Mouse (Mus musculus) brown adipose tissue, adult 24 weeks (tissue): ENCODE measurements at regions not wholly inside any gene's neighbourhood (a gene's known extent, or its start where the extent isn't known, plus 50 kb on each side); places are given as distances from the start of the nearest gene placed in this dataset.

Experiments used
- H3K27ac ChIP-seq: fragments of 200-500 bp; replicated peaks from 2 replicates; pipeline ENCODE4 v1.5.1; 2012; ENCODE audit warnings: low read depth, mild to moderate bottlenecking, low read length
- H3K4me1 ChIP-seq: fragments of 200-500 bp; 2 replicates; pipeline ENCODE4 v1.6.1; 2012; ENCODE audit warnings: low read length, mixed read lengths; ENCODE audit not compliant: control insufficient read depth, insufficient read depth, insufficient read length
- H3K4me3 ChIP-seq: fragments of 200-500 bp; 2 replicates; pipeline ENCODE4 v1.5.1; 2012; ENCODE audit warnings: low read depth, mild to moderate bottlenecking, low read length, moderate library complexity; ENCODE audit not compliant: insufficient read depth

DNA sequence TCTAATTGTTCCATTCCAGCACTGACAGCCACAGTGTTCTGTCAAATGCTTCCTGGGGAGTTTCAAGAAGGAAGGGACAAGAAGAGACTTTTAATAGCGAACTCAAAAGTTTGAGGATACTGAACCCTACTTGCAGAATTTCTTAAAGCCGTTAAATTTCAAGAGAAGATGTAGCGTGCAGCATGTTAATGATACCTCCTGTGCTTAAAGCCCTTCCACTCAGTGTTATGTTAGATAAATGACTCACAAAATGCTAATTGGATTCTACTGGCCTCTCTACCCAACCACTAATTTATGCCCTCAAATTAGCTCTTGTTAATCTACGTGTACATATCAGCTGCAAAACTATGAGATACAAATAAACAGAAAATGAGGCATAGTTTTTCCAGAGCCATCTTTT is 541.8 kb upstream of the Cdh20 start:
- H3K27ac ChIP-seq = no peak overlapping the region
- no peak overlapping the region for H3K4me3 ChIP-seq
- H3K4me1 ChIP-seq = no peaks in the 10 kb centered on the region

DNA sequence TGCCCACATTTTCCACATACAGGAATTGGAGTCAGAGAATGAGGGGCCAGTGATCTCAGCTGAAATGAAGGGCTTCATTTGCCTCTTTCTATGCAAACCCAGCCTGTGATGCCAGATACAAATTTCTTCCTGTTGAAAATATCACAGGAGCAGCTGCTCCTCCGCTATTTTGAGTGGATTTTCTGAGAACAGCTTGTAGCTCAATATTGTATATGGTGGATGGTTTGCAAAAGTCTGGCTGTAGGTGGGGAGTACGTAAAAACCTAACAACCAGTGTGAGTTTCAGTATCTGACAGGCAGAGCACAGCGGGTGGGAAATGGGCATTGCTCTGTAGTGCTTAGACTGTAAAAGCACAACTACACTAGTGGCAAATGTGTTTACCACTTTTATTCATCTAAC is 541.4 kb upstream of the Cdh20 start:
- no peaks in the 10 kb centered on the region for H3K4me1 ChIP-seq
- no peak overlapping the region for H3K4me3 ChIP-seq
- H3K27ac ChIP-seq = no peak overlapping the region

DNA sequence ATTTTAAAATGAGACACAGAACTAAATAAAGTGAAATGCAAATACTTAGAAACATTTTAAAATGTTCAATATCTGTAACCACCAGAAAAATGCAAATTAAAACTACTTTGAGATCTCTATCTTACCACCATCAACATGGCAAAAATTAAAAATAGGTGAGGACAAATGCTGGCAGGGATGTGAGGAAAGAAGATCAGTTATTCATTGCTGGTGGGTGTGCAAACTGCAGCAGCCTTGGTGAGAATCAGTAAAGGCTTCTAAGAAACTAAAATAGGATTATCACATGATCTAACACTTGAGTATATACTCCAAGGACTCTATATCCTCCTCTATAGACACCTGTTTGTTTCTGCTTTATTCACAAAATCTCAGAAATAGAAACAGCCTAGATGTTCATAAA is 526.7 kb upstream of the Cdh20 start:
- no peak overlapping the region for H3K27ac ChIP-seq
- no peak overlapping the region for H3K4me3 ChIP-seq
- no peaks in the 10 kb centered on the region for H3K4me1 ChIP-seq

DNA sequence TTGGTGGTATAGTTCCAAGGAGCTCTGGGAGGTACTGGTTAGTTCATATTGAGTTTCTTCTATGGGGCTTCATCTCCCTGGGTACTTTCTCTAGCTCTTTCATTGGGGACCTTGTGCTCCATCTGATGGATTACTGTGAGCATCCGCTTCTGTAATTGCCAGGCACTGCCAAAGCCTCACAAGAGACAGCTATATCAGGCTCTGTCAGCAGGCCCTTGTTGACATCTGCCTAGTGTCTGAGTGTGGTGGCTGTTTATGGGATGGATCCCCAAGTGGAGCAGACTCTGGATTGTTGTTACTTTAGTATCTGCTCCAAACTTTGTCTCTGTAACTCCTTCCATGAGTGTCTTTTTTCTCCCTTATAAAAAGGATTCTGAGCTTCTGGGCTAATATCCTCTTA is 502.6 kb upstream of the Cdh20 start:
- Histone ChIP-seq H3K4me3 (no peak overlapping the region), H3K27ac (no peak overlapping the region), H3K4me1 (no peaks in the 10 kb centered on the region)

DNA sequence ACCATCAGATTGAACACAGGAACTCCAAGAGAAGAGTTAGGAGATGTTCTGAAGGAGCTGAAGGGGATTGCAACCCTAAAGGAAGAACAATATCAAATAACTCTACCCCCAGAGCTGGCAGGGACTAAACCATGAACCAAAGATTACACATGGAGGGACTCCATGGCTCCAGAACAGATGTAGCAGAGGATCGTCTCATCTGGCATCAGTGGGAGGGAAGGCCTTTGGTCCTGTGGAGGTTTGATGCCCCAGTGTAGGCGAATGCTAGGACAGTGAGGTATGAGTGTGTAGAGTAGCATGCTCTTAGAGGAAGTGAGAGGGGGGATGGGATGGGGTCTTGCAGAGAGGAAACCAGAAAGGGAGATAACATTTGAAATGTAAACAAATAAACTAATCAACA is 460.4 kb upstream of the Cdh20 start:
- no peak overlapping the region for H3K27ac ChIP-seq
- no peak overlapping the region for H3K4me3 ChIP-seq

DNA sequence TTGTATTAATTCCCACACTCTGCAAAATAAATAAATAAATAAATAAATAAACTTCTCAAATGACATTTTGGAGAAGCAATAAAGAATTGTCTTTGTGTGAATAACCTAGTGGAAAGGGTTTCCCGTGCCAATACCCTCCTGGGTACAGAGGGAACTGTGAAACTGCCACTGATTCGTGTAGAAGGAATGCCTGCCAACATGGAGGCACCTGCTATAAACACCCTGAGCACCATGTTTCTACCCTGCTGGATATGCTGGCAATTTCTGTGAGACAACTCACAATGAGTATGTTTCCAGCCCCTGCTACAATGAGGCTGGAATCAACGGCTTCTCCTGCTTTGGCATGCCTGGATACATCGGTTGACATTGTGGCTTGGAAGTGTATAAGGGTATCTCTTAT is 456.7 kb upstream of the Cdh20 start:
- H3K4me1 ChIP-seq = no peaks in the 10 kb centered on the region
- no peak overlapping the region for H3K4me3 ChIP-seq
- no peak overlapping the region for H3K27ac ChIP-seq

More for the DNA sequence above, 460.4 kb upstream of the Cdh20 start:
- H3K4me1 ChIP-seq = no peaks in the 10 kb centered on the region

DNA sequence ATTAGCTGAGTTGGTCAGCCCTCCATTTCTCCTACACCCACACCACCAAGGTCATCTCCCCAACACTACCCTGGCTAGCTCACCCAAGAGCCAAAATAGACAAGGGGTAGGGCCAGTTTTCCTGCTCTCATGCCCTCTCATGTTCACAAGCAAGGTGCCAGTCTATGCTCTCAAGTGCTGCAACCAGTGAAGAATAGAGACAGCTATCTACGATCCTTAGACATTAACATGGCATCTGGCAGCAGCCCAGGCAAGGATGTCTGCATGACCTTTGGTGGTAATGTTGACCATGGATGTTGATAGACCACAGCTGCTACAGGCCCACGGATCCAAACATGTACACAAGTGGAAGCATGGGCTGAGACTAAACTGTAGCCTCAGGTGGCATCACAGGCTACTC is 453.3 kb upstream of the Cdh20 start:
- Histone ChIP-seq H3K4me3 (no peak overlapping the region), H3K4me1 (no peaks in the 10 kb centered on the region), H3K27ac (no peak overlapping the region)

DNA sequence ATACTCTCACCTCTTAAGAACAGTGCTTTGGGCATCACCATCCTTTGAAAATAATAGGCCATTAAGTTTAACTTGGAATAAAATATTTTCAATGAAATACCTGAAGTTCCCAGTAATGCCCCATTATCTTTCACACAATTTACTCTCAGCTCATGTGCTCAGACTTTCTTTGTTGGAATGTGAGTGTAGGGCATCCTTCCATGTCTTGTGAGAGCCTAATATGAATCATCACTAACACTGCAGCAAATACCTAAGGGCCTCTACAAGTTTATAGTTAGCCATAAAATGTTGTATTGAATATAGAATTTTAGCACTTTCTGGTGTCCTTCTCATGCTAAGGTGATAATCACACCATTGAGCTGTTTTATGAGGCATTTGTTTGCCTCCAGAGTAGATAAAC is 450.3 kb upstream of the Cdh20 start:
- H3K4me3 ChIP-seq = no peak overlapping the region
- H3K27ac ChIP-seq = no peak overlapping the region
- no peaks in the 10 kb centered on the region for H3K4me1 ChIP-seq

DNA sequence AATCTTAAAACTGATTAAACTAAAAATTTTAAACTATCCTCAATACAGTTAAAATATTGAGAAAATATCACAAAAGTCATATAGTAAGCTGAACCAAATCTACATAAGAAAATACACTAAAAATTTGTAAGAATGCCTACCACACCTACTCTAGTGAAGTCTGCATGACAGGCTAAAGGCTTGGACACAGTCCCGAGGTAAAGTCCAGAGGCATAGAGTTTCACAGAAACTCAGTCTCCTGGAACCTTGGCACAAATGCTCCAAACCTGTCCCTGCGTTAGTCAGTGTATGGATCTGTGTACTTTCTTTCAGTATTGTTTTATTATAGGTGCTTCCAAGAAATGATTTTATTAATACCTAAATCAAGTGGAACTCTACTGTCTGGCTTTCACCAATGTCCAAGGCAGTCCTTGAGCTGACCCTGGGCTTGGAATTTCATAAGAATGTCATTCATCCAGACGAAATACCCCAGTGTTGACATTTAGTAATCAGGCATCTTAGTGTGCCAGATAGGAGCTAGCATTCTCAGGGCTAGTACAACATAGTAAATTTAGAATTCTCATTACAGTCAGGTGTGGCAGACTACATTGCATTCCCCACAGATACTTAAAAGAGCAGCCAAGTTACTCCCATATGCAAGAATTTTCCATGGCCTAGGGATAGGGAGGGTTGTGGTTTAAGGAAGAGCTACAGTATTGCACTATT is 435.5 kb upstream of the Cdh20 start:
- Histone ChIP-seq H3K4me1 (no peaks in the 10 kb centered on the region), H3K27ac (no peak overlapping the region; the same call in 1 of the 2 replicates), H3K4me3 (no peak overlapping the region)

DNA sequence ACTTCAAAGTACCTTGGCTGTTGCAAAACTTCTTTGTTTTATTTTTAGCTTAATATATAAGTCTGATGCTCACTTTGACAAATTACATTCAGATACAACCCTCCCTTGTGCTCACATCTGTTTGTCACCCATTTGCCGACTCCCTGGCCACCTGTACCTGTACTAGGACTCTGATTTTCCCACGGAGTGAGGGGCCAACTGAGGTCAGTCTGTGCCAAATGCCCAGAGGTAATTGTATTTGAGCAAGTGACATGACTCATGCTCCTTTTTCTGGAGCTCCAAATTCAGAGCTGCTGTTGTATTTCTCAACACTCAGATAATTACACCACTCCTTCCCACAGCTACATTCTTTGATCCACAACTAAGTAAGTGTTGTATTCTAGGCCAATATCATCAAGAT is 434.8 kb upstream of the Cdh20 start:
- H3K27ac ChIP-seq = peak overlapping the region; percentile 51
- no peaks in the 10 kb centered on the region for H3K4me1 ChIP-seq
- H3K4me3 ChIP-seq = no peak overlapping the region
